27 mouse cellular contexts compared by ENCODE assay signal in genomic region chr17:79244121-79244520, GRCm38 (mm10).
"Had no signal": no experiment of that assay in that cellular context is flagged by ENCODE, and none has a peak within 500 bp of the region (broad histone marks: within the 10 kb centered on the region; RNA-seq: fewer than 3 reads in every experiment).

No protein-coding gene starts in this region.

- H3K4me1 ChIP-seq: heart, embryonic 10.5 days; heart, embryonic 12.5 days; hindbrain, embryonic 10.5 days; hindbrain, embryonic 12.5 days; intestine, embryonic 15.5 days; limb, embryonic 10.5 days; limb, embryonic 12.5 days; liver, embryonic 13.5 days; liver, embryonic 15.5 days had no signal

- H3K9ac ChIP-seq: heart, embryonic 12.5 days; hindbrain, embryonic 12.5 days; hindbrain, embryonic 14.5 days; intestine, embryonic 15.5 days; limb, embryonic 12.5 days; liver, embryonic 13.5 days; liver, embryonic 15.5 days; liver, postnatal 0 days had no signal

- ATAC-seq: hindbrain, embryonic 16.5 days; inflammation-experienced regulatory T-cells, adult 6 months; intestine, embryonic 15.5 days; intestine, postnatal 0 days; liver, postnatal 0 days had no signal

- H3K4me3 ChIP-seq: gastrocnemius, adult 2 months; heart, embryonic 10.5 days; heart, embryonic 12.5 days; hindbrain, embryonic 10.5 days; hindbrain, embryonic 12.5 days; intestine, embryonic 15.5 days; layer of hippocampus, adult 2 months; limb, embryonic 10.5 days; limb, embryonic 12.5 days; liver, embryonic 13.5 days; liver, embryonic 15.5 days had no signal

- H3K9me3 ChIP-seq: heart, embryonic 10.5 days; intestine, embryonic 15.5 days; limb, embryonic 10.5 days; liver, embryonic 15.5 days had no signal

- H3K36me3 ChIP-seq: heart, embryonic 10.5 days; heart, embryonic 12.5 days; hindbrain, embryonic 10.5 days; hindbrain, embryonic 12.5 days; intestine, embryonic 15.5 days; limb, embryonic 10.5 days; limb, embryonic 12.5 days; liver, embryonic 13.5 days; liver, embryonic 15.5 days had no signal

- H3K27ac ChIP-seq: gastrocnemius, adult 2 months; heart, embryonic 10.5 days; hindbrain, embryonic 10.5 days; hindbrain, embryonic 12.5 days; hindbrain, embryonic 14.5 days; intestine, embryonic 15.5 days; layer of hippocampus, adult 2 months; limb, embryonic 10.5 days; limb, embryonic 12.5 days; liver, embryonic 13.5 days; liver, embryonic 15.5 days had no signal

- H3K27me3 ChIP-seq: heart, embryonic 12.5 days; hindbrain, embryonic 12.5 days; intestine, embryonic 15.5 days; limb, embryonic 12.5 days; liver, embryonic 13.5 days; liver, embryonic 15.5 days had no signal

- H3K4me2 ChIP-seq: heart, embryonic 12.5 days; hindbrain, embryonic 12.5 days; hindbrain, embryonic 14.5 days; intestine, embryonic 15.5 days; limb, embryonic 12.5 days; liver, embryonic 11.5 days; liver, embryonic 13.5 days; liver, embryonic 15.5 days had no signal

- DNase-seq: gastrocnemius, adult 2 months; gastrocnemius, postnatal 10 days; gastrocnemius, postnatal 25 days; heart, postnatal 10 days; heart, postnatal 4 days; kidney, adult 18-20 months; kidney, adult 8-10 months; kidney, postnatal 10 days; kidney, postnatal 25 days; kidney, postnatal 4 days; liver; liver, embryonic 13.5 days; liver, postnatal 0 days had no signal
